24 mouse cellular contexts compared by ENCODE assay signal in the genomic region with DNA sequence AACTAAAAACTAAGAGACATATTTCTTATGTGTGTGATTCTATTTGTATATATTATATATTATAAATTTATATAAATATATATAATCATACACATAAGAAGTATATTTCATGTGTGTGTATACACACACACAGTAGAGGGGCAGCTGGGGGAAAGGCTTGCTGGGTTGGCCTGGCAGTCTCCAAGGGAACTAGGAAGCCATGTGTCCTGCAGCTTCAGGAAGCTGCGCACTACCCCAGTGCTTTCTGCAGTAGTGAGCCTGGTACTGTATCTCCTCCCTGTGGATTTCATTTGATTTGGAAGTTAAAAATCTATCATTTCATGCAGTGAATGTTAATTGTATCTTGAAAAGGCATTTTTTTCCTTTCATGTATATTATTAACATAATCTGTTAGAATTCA.
"Had no signal": no experiment of that assay in that cellular context is flagged by ENCODE, and none has a peak within 500 bp of the region (broad histone marks: within the 10 kb centered on the region; RNA-seq: fewer than 3 reads in every experiment).

No protein-coding gene starts in this region.

- ATAC-seq: hindbrain, embryonic 16.5 days; hindbrain, postnatal 0 days; intestine, embryonic 15.5 days; intestine, embryonic 16.5 days; intestine, postnatal 0 days had no signal

- H3K9me3 ChIP-seq: heart, embryonic 10.5 days; heart, embryonic 12.5 days; heart, embryonic 13.5 days; heart, embryonic 15.5 days; hindbrain, embryonic 10.5 days; hindbrain, embryonic 12.5 days; hindbrain, embryonic 13.5 days; hindbrain, embryonic 15.5 days; intestine, embryonic 15.5 days; kidney, embryonic 15.5 days had no signal

- H3K4me2 ChIP-seq: heart, embryonic 11.5 days; heart, embryonic 12.5 days; heart, embryonic 13.5 days; heart, embryonic 15.5 days; hindbrain, embryonic 12.5 days; hindbrain, embryonic 13.5 days; hindbrain, embryonic 14.5 days; hindbrain, embryonic 15.5 days; intestine, embryonic 15.5 days; kidney, embryonic 15.5 days had no signal

- H3K9ac ChIP-seq: heart, embryonic 12.5 days; heart, embryonic 13.5 days; heart, embryonic 15.5 days; hindbrain, embryonic 12.5 days; hindbrain, embryonic 13.5 days; hindbrain, embryonic 14.5 days; hindbrain, embryonic 15.5 days; intestine, embryonic 15.5 days; kidney, embryonic 15.5 days had no signal

- DNase-seq: heart, postnatal 10 days; heart, postnatal 36 days; heart, postnatal 4 days; kidney, postnatal 4 days; layer of hippocampus, adult 9-11 months; layer of hippocampus, postnatal 36 days had no signal

- H3K27me3 ChIP-seq: heart, embryonic 12.5 days; heart, embryonic 13.5 days; heart, embryonic 15.5 days; hindbrain, embryonic 12.5 days; hindbrain, embryonic 13.5 days; hindbrain, embryonic 15.5 days; intestine, embryonic 15.5 days; kidney, embryonic 15.5 days had no signal

- H3K27ac ChIP-seq: heart, embryonic 10.5 days; heart, embryonic 13.5 days; heart, embryonic 15.5 days; hindbrain, embryonic 10.5 days; hindbrain, embryonic 12.5 days; hindbrain, embryonic 13.5 days; hindbrain, embryonic 14.5 days; hindbrain, embryonic 15.5 days; hindbrain, postnatal 0 days; intestine, embryonic 15.5 days; kidney, embryonic 15.5 days; kidney, postnatal 0 days; layer of hippocampus, adult 2 months had no signal

- H3K4me3 ChIP-seq: heart, embryonic 10.5 days; heart, embryonic 12.5 days; heart, embryonic 13.5 days; heart, embryonic 15.5 days; hindbrain, embryonic 10.5 days; hindbrain, embryonic 12.5 days; hindbrain, embryonic 13.5 days; hindbrain, embryonic 15.5 days; intestine, embryonic 15.5 days; kidney, embryonic 15.5 days; layer of hippocampus, adult 2 months had no signal

- H3K4me1 ChIP-seq: heart, embryonic 13.5 days; heart, embryonic 15.5 days; hindbrain, embryonic 10.5 days; hindbrain, embryonic 12.5 days; hindbrain, embryonic 13.5 days; hindbrain, embryonic 15.5 days; intestine, embryonic 15.5 days had no signal
